Mouse (Mus musculus): ENCODE data around the gene Sp8. TPM values are rescaled to one million over a fixed set of nuclear protein-coding genes. Genes with fewer than 3 reads are reported as not detected.

Gene Sp8
- polyA plus RNA-seq (2015; fragmentation: Nextera tagmentation; extraction: Ambion mirVana) = not detected in 2 replicates

GRCm38 (mm10) chr12:118846221-118846620 lies at the start of gene Sp8:
TSS of gene Sp8 (plus strand) at chr12:118846329.
- Histone ChIP-seq H3K9me3 (no peaks in the 10 kb centered on the region), H3K27ac (no peak within 1 kb of the TSS), H3K27me3 (replicated peaks) (peaks cover 79% of the 10 kb centered on the region), H3K4me1 (replicated peaks) (peaks cover 29% of the 10 kb centered on the region), H3K4me2 (replicated peaks) (peak within 1 kb of the TSS; percentile 87), H3K4me3 (replicated peaks) (peak within 1 kb of the TSS; percentile 43), H3K36me3 (no peaks in the 10 kb centered on the region), H3K9ac (no peak within 1 kb of the TSS)
- ATAC-seq = no peak
- WGBS = 3% methylated on average over 6 of the region's 6 CpGs

GRCm38 (mm10) chr12:118811328-118811961 lies 34.7 kb upstream of the Sp8 start:
- 2% methylated on average over 17 of the region's 17 CpGs for WGBS
- Histone ChIP-seq H3K27me3 (replicated peaks) (no peaks in the 10 kb centered on the region), H3K4me2 (replicated peaks) (peak overlapping the region; percentile 39), H3K36me3 (no peaks in the 10 kb centered on the region), H3K4me1 (replicated peaks) (no peaks in the 10 kb centered on the region), H3K9ac (no peak overlapping the region), H3K4me3 (replicated peaks) (no peak overlapping the region), H3K9me3 (no peaks in the 10 kb centered on the region), H3K27ac (no peak overlapping the region)
- ATAC-seq = no peak

DNA sequence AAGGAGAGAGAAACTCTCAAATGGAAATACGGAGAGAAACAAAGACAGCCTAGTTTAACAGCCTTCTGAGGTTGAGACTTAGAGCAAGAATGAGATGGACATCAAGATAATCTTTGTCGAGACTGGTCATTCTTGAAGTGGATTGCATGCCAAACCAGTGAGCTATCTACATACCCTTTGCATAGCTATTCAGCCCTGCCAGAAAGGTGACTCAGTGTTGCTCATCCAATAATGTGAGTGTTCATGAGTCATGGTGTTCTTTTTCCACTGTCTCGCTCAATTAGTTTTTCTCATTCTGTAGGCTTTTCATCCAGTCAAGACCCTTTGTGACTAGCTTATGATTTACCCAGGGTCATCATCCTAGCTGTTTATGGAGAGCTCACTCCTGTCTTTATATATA lies 31.6 kb upstream of the Sp8 start:
- Histone ChIP-seq H3K4me2 (replicated peaks) (no peak overlapping the region), H3K9ac (no peak overlapping the region), H3K27me3 (replicated peaks) (no peaks in the 10 kb centered on the region), H3K27ac (no peak overlapping the region), H3K4me3 (replicated peaks) (no peak overlapping the region), H3K36me3 (no peaks in the 10 kb centered on the region), H3K4me1 (replicated peaks) (no peaks in the 10 kb centered on the region), H3K9me3 (no peaks in the 10 kb centered on the region)
- ATAC-seq = no peak
- 81% methylated on average over 3 of the region's 3 CpGs for WGBS

DNA sequence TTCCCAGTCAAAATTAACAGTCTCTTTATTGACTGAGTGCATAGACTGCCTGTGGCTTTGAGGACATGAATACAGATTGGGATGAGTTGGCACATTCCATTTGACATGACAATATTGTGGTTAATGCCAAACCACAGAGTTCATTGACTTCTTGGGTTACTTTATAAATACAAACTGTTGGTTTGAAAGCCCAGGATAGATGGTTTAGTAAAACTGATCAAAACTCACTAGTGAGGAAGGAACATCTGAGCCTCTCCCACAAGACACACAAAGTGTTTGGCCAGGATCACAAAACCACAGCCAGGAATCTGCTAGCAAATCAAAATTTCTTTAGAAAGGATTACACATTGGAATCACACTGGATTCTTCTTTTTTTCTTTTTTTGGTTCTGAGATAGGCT lies 30.0 kb upstream of the Sp8 start:
- H3K9me3 ChIP-seq = no peaks in the 10 kb centered on the region
- no peaks in the 10 kb centered on the region for H3K4me1 ChIP-seq (replicated peaks)
- no peaks in the 10 kb centered on the region for H3K27me3 ChIP-seq (replicated peaks)
- no peak for ATAC-seq
- H3K27ac ChIP-seq = no peak overlapping the region
- no peak overlapping the region for H3K4me3 ChIP-seq (replicated peaks)
- H3K9ac ChIP-seq = no peak overlapping the region
- no peak overlapping the region for H3K4me2 ChIP-seq (replicated peaks)
- H3K36me3 ChIP-seq = no peaks in the 10 kb centered on the region

DNA sequence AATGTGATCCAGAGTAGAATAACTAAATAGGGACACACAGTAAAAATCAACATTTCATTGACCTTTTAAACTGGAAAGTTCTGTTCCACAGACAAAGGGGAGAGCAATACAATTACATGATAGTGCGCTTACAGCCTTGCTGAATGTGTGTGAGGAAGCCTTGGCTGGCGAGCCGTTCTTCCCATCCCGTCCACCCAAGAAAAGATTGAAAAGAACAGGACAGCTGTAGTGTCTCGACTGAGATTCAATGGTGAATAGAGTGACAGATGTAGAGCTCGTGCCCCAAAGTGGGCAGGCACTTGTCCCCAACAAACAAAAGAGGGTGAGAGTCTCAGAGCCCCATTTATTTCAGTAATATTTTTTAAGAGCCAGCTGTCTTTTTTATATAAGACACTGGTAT lies 16.2 kb upstream of the Sp8 start:
- no peak for ATAC-seq
- Histone ChIP-seq H3K4me1 (replicated peaks) (no peaks in the 10 kb centered on the region), H3K27me3 (replicated peaks) (peaks cover 2% of the 10 kb centered on the region; the same call in 1 of the 2 replicates), H3K4me2 (replicated peaks) (no peak overlapping the region), H3K27ac (no peak overlapping the region), H3K9ac (no peak overlapping the region), H3K36me3 (no peaks in the 10 kb centered on the region), H3K4me3 (replicated peaks) (no peak overlapping the region), H3K9me3 (no peaks in the 10 kb centered on the region)
- WGBS = 84% methylated on average over 6 of the region's 6 CpGs

GRCm38 (mm10) chr12:118836411-118837341 lies 9.5 kb upstream of the Sp8 start:
- WGBS = 1% methylated on average over 71 of the region's 72 CpGs

DNA sequence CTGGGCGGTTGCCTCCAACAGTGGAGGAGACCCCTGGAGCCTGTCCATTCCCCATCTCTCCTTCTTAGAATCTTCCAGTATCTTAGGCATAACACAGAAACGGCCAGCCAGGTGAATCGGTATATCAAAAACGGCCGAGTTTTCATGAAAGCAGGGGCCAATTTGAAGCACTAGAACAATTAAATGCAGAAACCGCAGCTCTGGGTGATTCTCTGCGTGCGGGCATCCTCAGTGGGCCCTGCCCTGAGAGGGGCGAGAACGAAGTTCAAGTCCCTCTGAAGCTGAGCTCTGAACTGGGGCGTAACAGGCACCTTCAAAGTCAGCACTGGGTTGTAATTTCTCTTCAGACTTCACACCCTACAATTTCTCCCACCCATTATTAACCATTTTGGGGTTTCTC lies 8.8 kb upstream of the Sp8 start:
- WGBS = 3% methylated on average over 11 of the region's 11 CpGs
- Histone ChIP-seq H3K27me3 (replicated peaks) (peaks cover 58% of the 10 kb centered on the region), H3K4me2 (replicated peaks) (peak overlapping the region; percentile 85), H3K4me3 (replicated peaks) (peak overlapping the region; percentile 43), H3K27ac (no peak overlapping the region), H3K36me3 (no peaks in the 10 kb centered on the region), H3K9ac (no peak overlapping the region), H3K9me3 (no peaks in the 10 kb centered on the region), H3K4me1 (replicated peaks) (peaks cover 12% of the 10 kb centered on the region)
- peak; percentile 17; the same call in 1 of the 2 replicates for ATAC-seq

More at GRCm38 (mm10) chr12:118836411-118837341, 9.5 kb upstream of the Sp8 start:
- ATAC-seq = peak; percentile 94
- Histone ChIP-seq H3K4me1 (replicated peaks) (peaks cover 12% of the 10 kb centered on the region), H3K4me3 (replicated peaks) (peak overlapping the region; percentile 43), H3K9me3 (no peaks in the 10 kb centered on the region), H3K9ac (peak overlapping the region; percentile 24; the same call in 1 of the 2 replicates), H3K36me3 (no peaks in the 10 kb centered on the region), H3K27ac (no peak overlapping the region), H3K27me3 (replicated peaks) (peaks cover 55% of the 10 kb centered on the region), H3K4me2 (replicated peaks) (peak overlapping the region; percentile 85)

GRCm38 (mm10) chr12:118838260-118838659 lies 7.9 kb upstream of the Sp8 start:
- no peak for ATAC-seq
- Histone ChIP-seq H3K4me1 (replicated peaks) (peaks cover 17% of the 10 kb centered on the region), H3K4me2 (replicated peaks) (no peak overlapping the region), H3K4me3 (replicated peaks) (no peak overlapping the region), H3K27ac (no peak overlapping the region), H3K9me3 (no peaks in the 10 kb centered on the region), H3K36me3 (no peaks in the 10 kb centered on the region), H3K9ac (no peak overlapping the region), H3K27me3 (replicated peaks) (peaks cover 67% of the 10 kb centered on the region)
- WGBS = 3% methylated on average over 2 of the region's 2 CpGs

DNA sequence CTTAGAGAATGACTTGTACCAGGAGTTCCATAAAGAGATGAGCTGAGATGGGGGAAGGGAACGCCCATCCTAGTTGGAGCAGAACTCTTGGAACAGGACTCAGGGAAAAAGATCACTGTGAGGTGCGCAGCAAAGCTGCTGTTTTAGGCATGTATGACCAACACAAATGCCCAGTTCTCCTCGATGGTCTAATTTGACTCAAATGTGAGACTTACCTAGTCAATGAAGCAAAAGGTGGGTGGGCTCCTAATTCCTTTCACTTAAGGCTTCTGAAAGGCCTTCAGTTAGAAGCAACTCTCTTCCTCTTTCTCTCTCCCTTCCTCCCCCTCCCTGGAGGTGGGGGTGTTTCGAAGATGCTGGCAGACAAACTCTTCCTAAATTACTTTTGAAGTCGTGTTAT lies 6.7 kb upstream of the Sp8 start:
- Histone ChIP-seq H3K4me1 (replicated peaks) (peaks cover 17% of the 10 kb centered on the region), H3K27me3 (replicated peaks) (peaks cover 76% of the 10 kb centered on the region), H3K4me2 (replicated peaks) (no peak overlapping the region), H3K9ac (no peak overlapping the region), H3K4me3 (replicated peaks) (no peak overlapping the region), H3K27ac (no peak overlapping the region), H3K9me3 (no peaks in the 10 kb centered on the region), H3K36me3 (no peaks in the 10 kb centered on the region)
- 6% methylated on average over 5 of the region's 5 CpGs for WGBS
- ATAC-seq = no peak

- no peaks in the 10 kb centered on the region for H3K36me3 ChIP-seq
- H3K9ac ChIP-seq = no peak overlapping the region
- no peak overlapping the region for H3K27ac ChIP-seq
- WGBS = 2% methylated on average over 15 of the region's 15 CpGs
- no peak for ATAC-seq
- no peaks in the 10 kb centered on the region for H3K9me3 ChIP-seq
- no peak overlapping the region for H3K4me3 ChIP-seq (replicated peaks)
- peaks cover 17% of the 10 kb centered on the region for H3K4me1 ChIP-seq (replicated peaks)
- H3K27me3 ChIP-seq (replicated peaks) = peaks cover 78% of the 10 kb centered on the region
- no peak overlapping the region for H3K4me2 ChIP-seq (replicated peaks)
Measured at GRCm38 (mm10) chr12:118840301-118840700, 5.8 kb upstream of the Sp8 start.

- no peak overlapping the region for H3K9ac ChIP-seq
- H3K36me3 ChIP-seq = no peaks in the 10 kb centered on the region
- H3K27me3 ChIP-seq (replicated peaks) = peaks cover 79% of the 10 kb centered on the region
- H3K4me2 ChIP-seq (replicated peaks) = no peak overlapping the region
- H3K4me1 ChIP-seq (replicated peaks) = peaks cover 17% of the 10 kb centered on the region
- no peak overlapping the region for H3K4me3 ChIP-seq (replicated peaks)
- no peak for ATAC-seq
- no peak overlapping the region for H3K27ac ChIP-seq
- no peaks in the 10 kb centered on the region for H3K9me3 ChIP-seq
- 6% methylated on average over 12 of the region's 12 CpGs for WGBS
Measured at GRCm38 (mm10) chr12:118840861-118841260, 5.3 kb upstream of the Sp8 start.

DNA sequence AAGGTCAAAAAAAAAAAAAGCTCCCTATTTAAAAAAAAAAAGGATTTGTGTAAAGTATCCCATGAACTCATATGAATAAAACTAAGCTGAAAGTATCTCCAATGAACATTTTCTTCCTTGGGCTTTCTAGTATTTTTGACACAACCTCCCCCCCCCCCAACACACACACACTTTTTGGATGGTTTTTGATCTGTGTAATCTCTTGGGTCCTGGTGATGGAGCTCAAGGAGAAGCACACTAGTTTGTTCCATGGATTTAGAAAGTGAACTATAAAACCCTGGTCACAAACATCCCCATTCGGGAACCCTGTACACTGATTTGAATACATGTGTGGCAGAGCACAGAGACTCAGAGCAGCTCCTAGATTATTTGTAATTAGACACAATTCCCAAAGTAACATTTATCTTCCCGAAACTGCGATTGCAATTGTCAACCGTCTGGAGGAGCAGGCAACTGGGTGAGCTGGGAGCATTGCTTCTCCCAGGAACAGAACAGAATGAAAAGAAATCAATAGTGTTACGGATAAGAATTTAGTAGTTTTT lies 4.7 kb upstream of the Sp8 start:
- no peak for ATAC-seq
- H3K27me3 ChIP-seq (replicated peaks) = peaks cover 79% of the 10 kb centered on the region
- H3K4me2 ChIP-seq (replicated peaks) = no peak overlapping the region
- 5% methylated on average over 5 of the region's 5 CpGs for WGBS
- H3K27ac ChIP-seq = no peak overlapping the region
- no peak overlapping the region for H3K9ac ChIP-seq
- no peaks in the 10 kb centered on the region for H3K9me3 ChIP-seq
- H3K36me3 ChIP-seq = no peaks in the 10 kb centered on the region
- no peak overlapping the region for H3K4me3 ChIP-seq (replicated peaks)
- peaks cover 13% of the 10 kb centered on the region for H3K4me1 ChIP-seq (replicated peaks)

All from intestine, embryonic 15.5 days (tissue).